Mouse (Mus musculus): Measurements from ENCODE around the gene Gm5134. TPM values are rescaled to one million over a fixed set of nuclear protein-coding genes. Genes with fewer than 3 reads are reported as not detected.

The Gm5134 gene
- polyA plus RNA-seq, 1 experiment from 2014 or later = not detected

GRCm38 (mm10) chr10:76012922-76013321, 58.6 kb downstream of the Gm5134 start:
- Histone ChIP-seq H3K36me3 (no peaks in the 10 kb centered on the region), H3K4me3 (no peak overlapping the region), H3K27me3 (no peaks in the 10 kb centered on the region), H3K4me2 (replicated peaks) (no peak overlapping the region), H3K9ac (no peak overlapping the region), H3K27ac (no peak overlapping the region), H3K9me3 (replicated peaks) (no peaks in the 10 kb centered on the region), H3K4me1 (no peaks in the 10 kb centered on the region)
- 81% methylated on average over 6 of the region's 6 CpGs for WGBS
- no peak for ATAC-seq (ENCODE audit: low FRiP score)

DNA sequence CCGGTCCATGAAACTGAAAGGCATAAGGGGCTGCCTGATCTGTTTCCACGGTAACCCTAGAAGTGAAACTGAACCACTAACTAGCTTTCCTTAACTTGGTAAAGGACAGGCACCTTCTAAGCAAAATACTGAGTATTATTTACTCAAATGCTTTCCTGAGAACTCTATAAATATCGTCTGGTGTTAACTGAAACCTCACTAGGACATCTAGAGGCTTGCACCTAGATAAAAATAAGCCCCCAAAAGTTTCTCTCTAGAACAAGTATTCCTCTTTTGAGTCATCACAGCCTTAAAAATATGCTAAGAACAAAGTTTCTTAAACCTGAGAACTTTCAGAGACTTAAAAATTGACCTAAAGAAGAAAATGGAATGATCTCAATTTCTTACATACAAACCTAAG, 62.6 kb downstream of the Gm5134 start:
- H3K36me3 ChIP-seq = no peaks in the 10 kb centered on the region
- no peaks in the 10 kb centered on the region for H3K4me1 ChIP-seq
- H3K9me3 ChIP-seq (replicated peaks) = no peaks in the 10 kb centered on the region; the same call in 1 of the 2 replicates
- no peak for ATAC-seq (ENCODE audit: low FRiP score)
- H3K4me3 ChIP-seq = no peak overlapping the region
- H3K27ac ChIP-seq = no peak overlapping the region
- H3K9ac ChIP-seq = no peak overlapping the region
- no peaks in the 10 kb centered on the region for H3K27me3 ChIP-seq
- WGBS = 93% methylated on average over 3 of the region's 3 CpGs
- no peak overlapping the region for H3K4me2 ChIP-seq (replicated peaks)

- WGBS = 79% methylated on average over 3 of the region's 3 CpGs
- H3K9ac ChIP-seq = no peak overlapping the region
- ATAC-seq (ENCODE audit: low FRiP score) = no peak
- no peak overlapping the region for H3K27ac ChIP-seq
- no peaks in the 10 kb centered on the region for H3K4me1 ChIP-seq
- no peaks in the 10 kb centered on the region for H3K27me3 ChIP-seq
- no peaks in the 10 kb centered on the region; the same call in 1 of the 2 replicates for H3K9me3 ChIP-seq (replicated peaks)
- H3K36me3 ChIP-seq = no peaks in the 10 kb centered on the region
- H3K4me2 ChIP-seq (replicated peaks) = no peak overlapping the region
- H3K4me3 ChIP-seq = no peak overlapping the region
Observed at GRCm38 (mm10) chr10:76021728-76022127, 67.4 kb downstream of the Gm5134 start.

GRCm38 (mm10) chr10:76023921-76024320, 69.6 kb downstream of the Gm5134 start:
- Histone ChIP-seq H3K4me1 (no peaks in the 10 kb centered on the region), H3K4me2 (replicated peaks) (no peak overlapping the region), H3K4me3 (no peak overlapping the region), H3K27me3 (no peaks in the 10 kb centered on the region), H3K9me3 (replicated peaks) (no peaks in the 10 kb centered on the region; the same call in 1 of the 2 replicates), H3K27ac (no peak overlapping the region), H3K9ac (no peak overlapping the region), H3K36me3 (no peaks in the 10 kb centered on the region)
- no peak for ATAC-seq (ENCODE audit: low FRiP score)
- whole genome bisulfite sequencing = 94% methylated on average over 6 of the region's 6 CpGs

- Histone ChIP-seq H3K4me1 (no peaks in the 10 kb centered on the region), H3K9ac (no peak overlapping the region), H3K9me3 (replicated peaks) (no peaks in the 10 kb centered on the region), H3K4me3 (no peak overlapping the region), H3K27ac (no peak overlapping the region), H3K27me3 (no peaks in the 10 kb centered on the region), H3K36me3 (no peaks in the 10 kb centered on the region), H3K4me2 (replicated peaks) (no peak overlapping the region)
- WGBS = 92% methylated on average over 10 of the region's 10 CpGs
- no peak for ATAC-seq (ENCODE audit: low FRiP score)
Observed at GRCm38 (mm10) chr10:76025470-76026190, 71.3 kb downstream of the Gm5134 start.

- ATAC-seq (ENCODE audit: low FRiP score) = no peak
- H3K9me3 ChIP-seq (replicated peaks) = no peaks in the 10 kb centered on the region
- 70% methylated on average over 12 of the region's 12 CpGs for WGBS
Observed at GRCm38 (mm10) chr10:76027127-76028015, 73.1 kb downstream of the Gm5134 start.

GRCm38 (mm10) chr10:76028016-76028366, 73.7 kb downstream of the Gm5134 start:
- Histone ChIP-seq H3K27ac (no peak overlapping the region), H3K27me3 (no peaks in the 10 kb centered on the region), H3K4me1 (peaks cover 4% of the 10 kb centered on the region; the same call in 1 of the 2 replicates), H3K4me3 (no peak overlapping the region), H3K4me2 (replicated peaks) (no peak overlapping the region), H3K36me3 (no peaks in the 10 kb centered on the region), H3K9ac (no peak overlapping the region), H3K9me3 (replicated peaks) (no peaks in the 10 kb centered on the region)
- WGBS = 18% methylated on average over 4 of the region's 4 CpGs
- ATAC-seq (ENCODE audit: low FRiP score) = no peak

More at GRCm38 (mm10) chr10:76027127-76028015, 73.1 kb downstream of the Gm5134 start:
- H3K4me3 ChIP-seq = no peak overlapping the region
- H3K27ac ChIP-seq = no peak overlapping the region
- no peaks in the 10 kb centered on the region for H3K27me3 ChIP-seq
- H3K4me2 ChIP-seq (replicated peaks) = no peak overlapping the region
- H3K36me3 ChIP-seq = no peaks in the 10 kb centered on the region
- peaks cover 3% of the 10 kb centered on the region; the same call in 1 of the 2 replicates for H3K4me1 ChIP-seq
- no peak overlapping the region for H3K9ac ChIP-seq

DNA sequence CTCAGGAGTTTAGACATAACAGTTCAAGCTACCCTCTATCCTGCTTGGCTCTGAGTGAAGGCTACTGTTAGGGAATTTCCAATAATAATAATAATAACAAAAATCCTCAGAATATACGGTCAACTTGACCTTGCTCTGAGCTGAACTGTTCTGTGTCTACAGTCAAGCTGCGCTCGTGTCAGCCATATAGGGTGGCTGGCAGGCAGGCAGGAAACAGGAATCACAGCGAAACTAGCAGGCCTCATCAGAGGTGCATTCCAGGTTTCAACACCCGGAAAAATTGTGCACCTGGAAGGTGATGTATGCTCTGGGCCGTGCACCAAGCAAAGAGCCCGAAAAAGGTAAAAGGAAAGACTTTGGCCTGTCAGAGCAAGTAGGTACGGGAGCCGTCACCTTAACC, 74.1 kb downstream of the Gm5134 start:
- no peak overlapping the region for H3K4me3 ChIP-seq
- 69% methylated on average over 9 of the region's 9 CpGs for WGBS

DNA sequence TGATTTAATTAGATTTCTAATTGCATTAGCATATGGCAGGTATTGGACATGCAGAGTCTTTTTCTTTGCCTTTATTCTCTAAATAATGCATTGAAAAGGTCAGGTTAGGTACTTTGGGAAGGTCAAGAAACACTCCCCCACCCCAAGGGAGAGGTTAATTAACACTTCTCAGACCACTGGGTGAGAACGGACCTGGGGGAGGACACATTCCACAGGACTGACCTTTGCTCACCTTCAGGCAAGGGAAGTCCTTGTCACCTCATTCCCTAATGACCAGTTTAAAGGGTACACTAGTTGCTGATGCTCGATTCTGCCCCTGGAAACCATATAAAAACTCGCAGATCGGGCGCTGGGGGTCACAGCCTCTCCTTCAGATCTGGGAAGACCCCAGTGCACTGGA, 75.0 kb downstream of the Gm5134 start:
- H3K36me3 ChIP-seq = no peaks in the 10 kb centered on the region
- no peak overlapping the region for H3K4me2 ChIP-seq (replicated peaks)
- H3K4me3 ChIP-seq = no peak overlapping the region
- H3K9ac ChIP-seq = no peak overlapping the region
- no peak overlapping the region for H3K27ac ChIP-seq
- no peak for ATAC-seq (ENCODE audit: low FRiP score)
- H3K4me1 ChIP-seq = peaks cover 9% of the 10 kb centered on the region
- no peaks in the 10 kb centered on the region for H3K9me3 ChIP-seq (replicated peaks)
- 61% methylated on average over 5 of the region's 5 CpGs for WGBS
- H3K27me3 ChIP-seq = no peaks in the 10 kb centered on the region

More for the DNA sequence above, 74.1 kb downstream of the Gm5134 start:
- Histone ChIP-seq H3K4me2 (replicated peaks) (no peak overlapping the region), H3K36me3 (no peaks in the 10 kb centered on the region), H3K9ac (no peak overlapping the region), H3K27me3 (no peaks in the 10 kb centered on the region), H3K9me3 (replicated peaks) (no peaks in the 10 kb centered on the region), H3K4me1 (peaks cover 8% of the 10 kb centered on the region), H3K27ac (no peak overlapping the region)
- no peak for ATAC-seq (ENCODE audit: low FRiP score)

GRCm38 (mm10) chr10:76030496-76030895, 76.2 kb downstream of the Gm5134 start:
- no peak overlapping the region for H3K4me3 ChIP-seq
- H3K9ac ChIP-seq = no peak overlapping the region
- H3K4me2 ChIP-seq (replicated peaks) = no peak overlapping the region
- H3K9me3 ChIP-seq (replicated peaks) = no peaks in the 10 kb centered on the region
- WGBS = 70% methylated on average over 5 of the region's 5 CpGs
- no peaks in the 10 kb centered on the region for H3K36me3 ChIP-seq
- peaks cover 9% of the 10 kb centered on the region for H3K4me1 ChIP-seq
- no peaks in the 10 kb centered on the region for H3K27me3 ChIP-seq
- H3K27ac ChIP-seq = no peak overlapping the region
- no peak for ATAC-seq (ENCODE audit: low FRiP score)

DNA sequence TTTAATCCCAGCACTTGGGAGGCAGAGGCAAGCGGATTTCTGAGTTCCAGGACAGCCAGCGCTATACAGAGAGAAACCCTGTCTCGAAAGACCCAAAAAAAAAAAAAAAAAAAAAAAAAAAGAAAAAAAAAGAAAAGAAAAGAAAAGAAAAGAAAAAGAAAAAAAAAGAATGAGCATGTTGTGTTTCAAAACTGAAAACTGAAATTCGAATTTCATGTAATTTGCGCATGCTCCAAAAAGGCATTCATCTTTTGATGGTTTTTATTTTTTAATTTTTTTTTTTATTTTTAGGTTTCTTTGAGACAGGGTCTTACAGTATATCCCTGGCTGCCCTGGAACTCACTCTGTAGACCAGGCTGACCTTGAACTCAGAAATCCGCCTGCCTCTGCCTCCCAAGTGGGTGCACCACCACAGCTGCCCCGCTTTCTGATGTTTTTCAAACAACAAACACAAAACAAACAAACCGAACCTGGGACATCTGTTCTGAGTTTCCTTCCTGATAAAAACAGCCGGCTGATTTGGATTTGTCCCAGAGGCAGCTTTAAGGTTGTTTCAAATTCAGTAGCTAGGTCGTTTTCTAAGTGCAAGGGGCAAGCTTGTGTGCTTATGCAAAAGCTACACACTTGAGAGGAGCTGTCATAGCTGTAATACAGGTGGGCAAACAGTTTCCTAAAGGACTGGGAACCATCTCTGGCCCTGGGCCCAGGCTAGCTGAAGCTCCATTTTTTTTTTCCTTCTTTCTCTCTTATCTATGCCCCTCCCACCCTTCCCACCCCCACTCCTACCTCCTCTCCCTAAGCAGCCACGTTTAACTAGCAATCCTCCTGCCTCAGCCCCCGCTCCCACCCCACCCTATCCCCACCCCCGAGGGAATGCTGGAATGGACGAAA, 77.4 kb downstream of the Gm5134 start:
- Histone ChIP-seq H3K4me1 (peaks cover 9% of the 10 kb centered on the region), H3K36me3 (peaks cover 1% of the 10 kb centered on the region; the same call in 1 of the 2 replicates), H3K9me3 (replicated peaks) (no peaks in the 10 kb centered on the region), H3K27me3 (no peaks in the 10 kb centered on the region), H3K27ac (peak overlapping the region; percentile 76), H3K4me3 (peak overlapping the region; percentile 91), H3K9ac (peak overlapping the region; percentile 91), H3K4me2 (replicated peaks) (peak overlapping the region; percentile 90)
- WGBS = 56% methylated on average over 14 of the region's 14 CpGs
- peak; percentile 73; the same call in 1 of the 2 replicates for ATAC-seq (ENCODE audit: low FRiP score)
